Mouse (Mus musculus) hematopoietic stem cell, adult 5-6 weeks (primary cell): ENCODE measurements around the gene Rrm1. TPM values are rescaled to one million over a fixed set of nuclear protein-coding genes. Genes with fewer than 3 reads are reported as not detected.

Experiments
- ATAC-seq, 2 experiments: fragments of 125-278 bp in 1 of 2; replicated peaks in 1 of 2; 2 replicates each; pipeline ENCODE4 v1.8.0; 2016 to 2017; ENCODE audit warnings: inconsistent platforms in 2 of 2, mild to moderate bottlenecking in 2 of 2, moderate number of reproducible peaks in 2 of 2, low read depth in 1 of 2, moderate TSS enrichment in 1 of 2; ENCODE audit not compliant: low FRiP score in 2 of 2, poor library complexity in 2 of 2, severe bottlenecking in 2 of 2, insufficient read depth in 1 of 2, low TSS enrichment in 1 of 2
- total RNA-seq: library from RNA; stranded (forward); fragments of 172-1452, 232-1000 nt; gene quantifications from 2 replicates; pipeline ENCODE4 v1.2.3, GENCODE M21; 2017

Rrm1 gene
- total RNA-seq, 1 experiment from 2014 or later: 684 TPM

- ATAC-seq: no peak
Observed at GRCm38 (mm10) chr7:102508066-102508465, 66.6 kb downstream of the Rrm1 start.

- no peak for ATAC-seq
Observed at GRCm38 (mm10) chr7:102508666-102509065, 67.2 kb downstream of the Rrm1 start.

GRCm38 (mm10) chr7:102509726-102510125 lies 68.2 kb downstream of the Rrm1 start:
- no peak for ATAC-seq

- ATAC-seq: no peak
Observed at GRCm38 (mm10) chr7:102511927-102512326, 70.4 kb downstream of the Rrm1 start.

- peak; percentile 61 to 62 for ATAC-seq
Observed at GRCm38 (mm10) chr7:102512814-102513435, 71.4 kb downstream of the Rrm1 start.

GRCm38 (mm10) chr7:102514144-102514543 lies 72.6 kb downstream of the Rrm1 start:
- ATAC-seq: peak; percentile 57 to 59; a peak in 3 of 4 replicates

GRCm38 (mm10) chr7:102516261-102517050 lies 75.0 kb downstream of the Rrm1 start:
- ATAC-seq: peak; percentile 35 to 48

GRCm38 (mm10) chr7:102517051-102517335 lies 75.5 kb downstream of the Rrm1 start:
- ATAC-seq: no peak

Other genes starting within 250 kb of the Rrm1 start
- gene Nup98, start 231.5 kb upstream of the Rrm1 start, total RNA-seq: 55.3 and 58.8 TPM in 2 replicates
- gene Pgap2, start 231.5 kb upstream of the Rrm1 start, total RNA-seq: 35.2 and 48.2 TPM in 2 replicates
- 34.9 and 35.8 TPM in 2 replicates for gene Rhog, start 185.6 kb upstream of the Rrm1 start, total RNA-seq
- gene Stim1, start 173.9 kb upstream of the Rrm1 start, total RNA-seq: 31.1 and 38.0 TPM in 2 replicates
- gene Olfr543, start 40.0 kb downstream of the Rrm1 start, total RNA-seq: not detected in 2 replicates
- gene Olfr544, start 46.6 kb downstream of the Rrm1 start, total RNA-seq: not detected in 2 replicates
- not detected in 2 replicates for gene Olfr545, start 57.9 kb downstream of the Rrm1 start, total RNA-seq
- gene Olfr547, start 93.1 kb downstream of the Rrm1 start, total RNA-seq: not detected in 2 replicates
- not detected in 2 replicates for gene Olfr548-ps1, start 99.2 kb downstream of the Rrm1 start, total RNA-seq
- gene Olfr549, start 108.2 kb downstream of the Rrm1 start, total RNA-seq: not detected in 2 replicates
- gene Trim21, start 123.8 kb downstream of the Rrm1 start, total RNA-seq: 52.4 and 59.0 TPM in 2 replicates
- not detected in 2 replicates for gene Olfr550, start 129.7 kb downstream of the Rrm1 start, total RNA-seq
- gene Olfr551, start 150.2 kb downstream of the Rrm1 start, total RNA-seq: not detected in 2 replicates
- not detected in 2 replicates for gene Olfr552, start 156.1 kb downstream of the Rrm1 start, total RNA-seq
- gene Olfr553, start 176.5 kb downstream of the Rrm1 start, total RNA-seq: not detected in 2 replicates
- not detected in 2 replicates for gene Olfr554, start 196.7 kb downstream of the Rrm1 start, total RNA-seq
- not detected in 2 replicates for gene Olfr555, start 217.1 kb downstream of the Rrm1 start, total RNA-seq
- gene Olfr556, start 223.2 kb downstream of the Rrm1 start, total RNA-seq: not detected in 2 replicates
- 12.6 and 17.6 TPM in 2 replicates for gene Trim68, start 245.6 kb downstream of the Rrm1 start, total RNA-seq